Mouse (Mus musculus): ENCODE data around the gene Veph1. TPM values are rescaled to one million over a fixed set of nuclear protein-coding genes. Genes with fewer than 3 reads are reported as not detected.
A peak's percentile ranks its signal among the peaks of the same experiment; 100 is the strongest.

Gene Veph1
- total RNA-seq (2021): 1 to 10 TPM; 1.1 to 1.4 TPM

DNA sequence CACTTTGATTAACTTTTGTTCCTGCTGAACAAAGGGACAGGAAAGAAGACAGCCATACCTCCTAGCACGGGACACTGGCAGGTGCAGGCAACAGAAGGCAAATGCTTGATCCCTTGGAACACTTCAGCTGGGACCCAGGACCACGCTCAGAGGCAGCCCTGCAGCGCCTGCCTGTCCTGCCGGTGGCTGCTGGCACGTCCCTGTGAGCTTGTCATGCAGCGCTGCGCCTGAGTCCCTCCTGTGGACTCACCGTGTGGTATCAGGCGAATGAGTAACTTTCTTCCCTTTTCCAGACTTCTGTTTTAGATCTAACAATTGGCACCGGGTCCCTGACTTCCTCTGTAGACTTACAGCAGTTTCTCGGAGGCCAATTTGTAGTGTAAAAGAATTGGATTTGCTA, at the start of gene Veph1:
Gene Veph1, minus strand, starts transcription at position 293 of the 400 bp plus-strand sequence.
- no peak for DNase-seq

DNA sequence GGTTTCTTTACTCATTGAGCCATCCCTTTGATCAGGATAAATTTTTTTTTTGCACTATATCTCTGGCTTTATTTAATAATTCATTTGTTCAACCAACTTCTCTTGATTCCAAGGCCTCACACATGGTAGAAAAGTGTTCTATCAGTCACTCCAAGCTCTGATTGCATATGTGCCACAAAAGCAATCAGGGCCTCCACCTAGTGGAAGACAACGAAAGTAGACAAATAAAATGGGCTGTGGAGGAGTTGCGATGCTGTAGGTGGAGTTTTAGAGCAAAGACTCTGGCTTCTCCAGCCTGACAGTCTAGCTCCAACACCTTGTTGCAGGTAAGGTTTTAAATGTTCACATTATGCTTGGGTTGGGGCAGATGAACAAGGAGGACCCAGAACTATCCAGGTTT, 44.1 kb upstream of the Veph1 start:
- DNase-seq: no peak

DNA sequence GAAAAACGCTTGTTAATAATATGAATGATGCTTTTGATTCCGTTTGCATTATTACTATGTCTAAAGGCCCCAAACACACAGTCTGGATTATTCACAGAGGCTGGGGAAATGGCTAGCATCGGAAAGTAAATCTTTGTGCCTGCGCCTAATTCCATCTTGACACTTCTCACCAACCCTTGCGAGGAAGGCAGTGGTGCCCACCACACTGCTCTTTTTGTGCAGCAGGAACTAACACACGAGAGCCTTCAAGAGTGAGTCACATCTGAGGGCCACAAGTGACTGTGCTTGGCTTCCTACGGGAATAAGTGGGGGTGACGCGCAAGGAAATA, 35.7 kb upstream of the Veph1 start:
- no peak for DNase-seq

DNA sequence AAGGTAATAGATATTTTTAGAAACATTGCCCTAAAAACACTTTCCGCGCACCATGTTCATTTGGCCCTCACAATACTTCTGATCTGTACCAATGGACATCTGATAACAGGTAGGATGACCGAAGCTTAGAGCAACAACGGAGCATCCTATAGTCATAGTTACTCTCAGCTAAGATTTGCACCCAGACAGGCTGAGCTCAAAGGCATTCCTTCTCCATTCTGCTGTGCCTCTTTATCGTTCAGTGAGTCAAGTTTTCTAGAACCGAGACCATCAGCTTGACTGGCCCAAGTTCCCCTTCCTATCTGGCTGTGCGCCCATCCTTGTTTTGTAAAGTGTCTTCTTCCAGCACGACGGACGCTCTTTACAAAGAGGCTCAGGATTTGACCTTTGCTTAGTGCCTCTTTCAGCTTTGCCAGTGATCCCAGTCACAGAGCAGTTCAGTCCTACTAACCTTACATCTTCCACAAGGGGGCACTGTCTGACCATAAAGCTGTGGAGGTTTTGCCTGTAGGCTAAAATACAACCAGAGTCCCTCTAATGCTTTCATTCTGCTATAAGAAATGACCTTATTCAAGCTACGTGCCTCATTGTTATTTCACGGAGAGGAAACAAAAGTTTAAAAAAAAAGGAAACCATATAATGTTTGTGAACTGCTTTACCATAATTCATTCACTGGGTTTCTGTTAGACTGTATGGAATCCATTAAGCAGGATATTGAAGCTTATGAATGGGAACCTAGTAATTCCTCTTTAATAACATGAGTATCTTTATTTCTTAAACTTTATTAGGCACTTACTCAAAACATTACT, 35.2 kb upstream of the Veph1 start:
- DNase-seq: peak; percentile 74

DNA sequence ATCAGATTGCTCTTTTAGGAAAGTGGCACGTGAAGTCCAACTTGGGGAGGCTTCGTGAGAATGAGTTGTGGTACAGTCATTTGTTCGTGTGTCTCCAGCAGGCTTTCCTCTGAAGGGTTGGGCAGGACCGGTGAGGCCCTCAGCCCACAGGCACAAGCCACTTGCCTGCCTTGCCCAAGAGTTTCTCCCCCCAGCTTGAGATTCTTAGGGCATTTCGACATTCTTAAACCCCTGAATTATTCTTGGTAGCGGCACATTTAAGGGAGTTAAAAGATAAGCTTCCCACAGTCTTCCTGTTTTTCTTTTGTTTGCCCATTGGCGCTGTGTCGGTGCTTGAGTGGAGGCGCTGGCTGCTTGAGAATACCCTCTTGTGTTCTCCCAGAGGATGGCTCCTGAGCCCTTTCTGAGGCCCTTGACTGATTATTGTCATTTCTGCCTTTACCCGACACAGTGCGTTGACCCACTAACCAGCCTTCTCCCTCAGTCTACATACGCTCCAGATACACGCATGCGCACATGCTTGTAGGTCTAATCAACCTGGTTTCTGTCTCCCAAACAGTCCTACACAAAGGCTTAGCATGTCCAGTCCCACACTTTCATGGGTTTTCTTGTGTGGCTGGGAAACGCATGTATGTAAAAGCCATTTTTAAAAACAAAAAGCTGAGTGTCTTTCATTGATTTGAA, 34.4 kb upstream of the Veph1 start:
- DNase-seq: no peak

DNA sequence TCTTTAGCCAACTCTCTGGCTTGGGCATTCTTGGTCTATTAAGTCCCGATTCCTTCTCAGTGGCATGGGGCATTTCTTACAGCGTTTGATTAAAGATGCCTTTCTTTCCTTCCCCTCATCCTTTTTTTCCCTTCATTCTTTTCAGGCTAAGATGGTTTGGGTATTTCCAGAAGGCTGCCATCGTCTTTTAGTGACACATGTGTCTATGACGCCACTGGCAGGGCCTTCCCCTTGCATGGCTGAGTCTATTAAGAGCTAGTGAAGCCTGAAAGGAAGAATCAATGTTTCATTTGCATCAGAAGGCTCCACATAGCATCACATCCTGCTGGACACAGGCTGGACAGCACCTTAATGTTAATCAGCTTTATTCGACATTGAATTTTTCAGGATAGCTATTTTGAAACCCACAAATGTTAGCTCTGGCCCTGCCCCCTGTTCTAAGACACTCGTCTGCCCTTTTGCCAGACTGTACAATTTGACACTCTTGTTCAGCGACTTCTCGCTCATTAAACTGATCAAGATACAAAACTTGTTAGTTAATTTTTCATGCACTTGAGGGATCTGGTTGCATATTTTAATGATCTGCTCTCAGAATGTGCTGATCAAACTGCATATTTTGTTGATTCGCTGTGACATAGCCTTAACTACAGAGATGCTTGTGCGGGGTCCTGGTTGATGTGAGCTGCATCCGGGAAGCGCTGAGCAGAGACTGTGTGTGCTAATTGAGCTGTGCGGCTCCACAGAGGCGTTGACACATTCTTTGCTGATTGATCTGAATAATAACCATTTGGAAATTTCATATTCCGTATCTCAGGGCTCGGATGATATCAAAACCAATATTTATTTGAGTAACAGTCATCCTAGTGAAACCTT, 29.6 kb upstream of the Veph1 start:
- no peak for DNase-seq

DNA sequence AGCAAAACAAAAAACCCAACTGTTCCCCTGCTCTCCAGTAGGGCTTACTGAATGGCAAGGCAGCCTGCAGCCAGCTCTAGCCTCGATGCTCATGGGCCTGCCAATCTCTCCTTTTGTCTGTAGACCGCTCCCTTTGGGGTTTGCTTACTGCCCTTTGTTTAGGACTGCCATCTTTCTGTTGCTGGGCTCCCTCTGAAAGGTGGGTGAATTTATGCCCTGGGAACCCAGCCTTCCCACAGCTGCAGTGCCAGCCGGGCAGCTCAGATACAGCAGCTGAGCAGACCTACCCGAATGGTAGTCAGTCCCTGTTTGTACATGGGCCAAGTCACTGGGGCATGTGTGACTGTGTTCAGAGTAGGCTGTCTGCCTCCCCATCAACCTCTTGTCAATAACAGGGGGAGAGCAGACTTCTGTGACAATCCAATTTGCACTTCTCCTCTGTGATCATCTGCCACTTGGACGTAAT, 28.9 kb upstream of the Veph1 start:
- DNase-seq: no peak

DNA sequence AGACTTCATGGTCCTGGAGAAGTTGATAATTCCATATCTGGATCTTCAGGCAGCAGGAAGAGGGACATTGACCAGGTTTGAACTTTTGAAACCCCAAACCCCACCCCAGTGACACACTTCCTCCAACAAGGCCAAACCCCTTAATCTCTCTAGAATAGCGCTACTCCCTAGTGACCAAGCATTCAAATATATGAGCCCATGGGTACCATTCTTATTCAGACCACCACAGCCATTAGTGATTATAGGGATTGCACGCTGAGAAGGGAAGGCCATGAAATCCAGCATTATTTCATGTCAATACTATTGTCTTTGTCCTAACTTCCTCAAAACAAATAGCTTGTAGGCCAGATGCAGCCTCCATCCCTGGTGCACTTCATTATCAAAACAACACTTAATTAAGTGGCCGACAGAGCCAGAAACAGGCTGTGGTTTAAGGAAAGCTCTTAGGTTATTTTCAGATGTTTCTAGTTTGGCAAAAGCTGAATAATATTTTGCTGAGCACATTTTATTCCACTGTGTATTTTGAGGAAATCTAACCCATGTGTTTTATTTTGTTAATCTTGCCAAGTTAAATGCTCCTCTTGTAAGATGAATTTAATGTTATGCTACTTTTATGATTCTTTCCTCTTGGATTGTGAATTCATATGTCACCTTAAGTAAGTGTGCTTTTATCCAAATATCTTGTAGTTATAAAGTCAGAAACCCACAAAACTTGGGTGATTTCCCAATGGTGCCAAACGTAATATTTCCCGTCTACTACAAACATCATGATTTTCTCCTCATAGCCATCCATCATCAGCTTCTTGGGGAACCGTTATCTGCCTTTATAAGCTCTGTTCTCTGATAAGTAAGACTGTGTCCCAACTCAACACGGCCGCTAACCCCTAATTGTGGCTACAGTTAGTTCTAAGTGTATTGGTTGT, 18.4 kb upstream of the Veph1 start:
- no peak for DNase-seq

DNA sequence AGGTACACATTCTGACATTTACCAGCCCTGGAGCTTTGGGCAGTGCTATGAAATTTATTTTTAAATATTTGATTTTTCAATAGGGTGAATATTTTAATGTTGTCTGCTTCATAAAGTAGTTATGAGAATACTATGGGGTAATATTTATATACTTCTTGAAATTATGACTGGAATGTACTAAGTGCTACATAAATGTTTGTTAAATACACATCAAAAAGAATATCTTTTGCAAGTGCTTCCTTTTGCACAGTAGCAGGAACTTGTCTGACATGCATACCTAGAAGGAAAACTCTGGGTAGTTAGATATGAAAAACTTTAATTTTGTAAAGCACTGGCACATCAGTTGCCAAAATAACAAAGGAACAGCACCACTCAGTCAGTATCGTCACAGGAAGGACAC, 13.9 kb upstream of the Veph1 start:
- no peak for DNase-seq

DNA sequence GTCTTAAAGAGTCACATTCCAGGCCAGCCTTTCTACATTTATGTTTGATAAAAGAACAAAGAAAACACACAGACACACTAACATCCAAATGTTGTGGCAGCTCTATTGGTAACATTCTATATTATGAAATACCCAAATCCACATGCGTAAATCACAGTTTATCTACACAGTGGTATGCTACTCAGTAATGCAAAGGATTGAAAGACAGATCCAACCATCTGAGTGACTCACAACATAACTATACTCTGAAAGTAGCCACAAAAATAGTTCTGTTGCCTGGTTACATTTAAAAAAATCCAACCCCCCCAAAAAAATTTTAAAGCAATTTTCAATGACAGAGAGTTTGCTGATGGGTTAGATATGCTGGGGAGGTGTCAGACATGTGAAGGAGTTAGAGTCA, 12.9 kb upstream of the Veph1 start:
- no peak for DNase-seq

DNA sequence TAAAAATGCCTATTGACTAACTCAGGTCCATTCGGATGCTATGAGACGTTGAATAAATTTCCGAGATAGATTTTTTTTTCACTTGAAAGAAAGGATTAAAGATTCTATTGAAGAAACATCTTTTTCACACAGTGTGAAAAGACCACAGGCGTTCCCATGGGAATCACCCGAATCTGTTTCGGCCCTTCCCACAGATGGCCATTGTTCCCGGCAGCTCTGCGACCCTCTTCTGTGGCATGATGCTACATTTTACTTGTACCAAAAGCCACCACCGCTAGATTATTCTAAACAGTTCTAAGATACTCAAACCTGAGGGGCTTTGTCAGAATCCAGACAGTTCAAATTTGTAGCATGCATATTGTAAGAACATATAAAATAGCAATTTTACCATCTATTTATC, 1.4 kb downstream of the Veph1 start:
- DNase-seq: no peak

DNA sequence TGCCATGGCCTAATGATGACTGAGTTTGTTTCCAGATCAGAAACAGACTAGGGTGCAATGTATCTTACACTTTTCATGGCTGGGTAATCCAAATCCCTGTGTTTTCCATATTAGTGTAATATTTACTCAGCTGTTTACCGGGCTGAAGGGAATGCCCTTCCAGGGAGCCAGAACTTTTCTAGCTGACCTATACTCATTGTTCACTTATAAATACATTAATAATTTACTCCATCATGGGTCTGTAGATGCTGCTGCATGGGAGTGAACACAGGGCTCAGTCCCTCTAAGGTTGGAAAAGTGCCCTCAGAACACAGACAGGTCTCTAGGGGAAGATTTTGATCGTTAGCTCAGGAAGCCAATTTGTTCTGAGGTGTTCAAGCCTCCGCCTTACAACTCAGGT, 1.9 kb downstream of the Veph1 start:
- DNase-seq: no peak

DNA sequence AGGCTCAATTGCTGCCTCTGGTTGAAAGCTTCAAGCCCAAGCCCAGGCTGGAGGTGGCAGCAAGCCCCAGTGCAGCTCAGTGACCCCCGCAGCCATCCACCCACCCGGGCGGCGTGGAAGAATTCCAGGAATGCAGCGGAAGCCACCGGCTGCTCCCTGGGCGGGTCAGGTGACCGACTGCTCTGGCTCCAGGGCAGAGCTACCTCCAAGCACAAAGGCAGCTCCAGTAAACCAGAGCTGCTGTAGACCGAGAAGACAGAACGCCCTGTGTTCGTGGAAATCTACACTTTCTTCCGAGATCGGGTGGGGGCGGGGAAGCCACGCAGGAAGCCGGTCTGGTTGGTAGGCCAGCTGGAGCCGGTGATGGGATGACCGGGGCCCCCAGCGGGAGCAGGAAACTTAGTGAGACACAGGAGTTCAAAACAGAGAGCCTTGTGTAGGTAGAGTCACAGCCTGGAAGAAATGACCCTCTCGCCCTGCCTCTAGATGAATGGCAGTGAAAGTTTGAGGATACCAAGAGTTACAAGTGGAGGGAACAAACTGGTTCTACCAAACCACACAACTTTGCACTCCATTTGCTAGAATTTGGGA, 4.2 kb downstream of the Veph1 start:
- DNase-seq: peak; percentile 72

DNA sequence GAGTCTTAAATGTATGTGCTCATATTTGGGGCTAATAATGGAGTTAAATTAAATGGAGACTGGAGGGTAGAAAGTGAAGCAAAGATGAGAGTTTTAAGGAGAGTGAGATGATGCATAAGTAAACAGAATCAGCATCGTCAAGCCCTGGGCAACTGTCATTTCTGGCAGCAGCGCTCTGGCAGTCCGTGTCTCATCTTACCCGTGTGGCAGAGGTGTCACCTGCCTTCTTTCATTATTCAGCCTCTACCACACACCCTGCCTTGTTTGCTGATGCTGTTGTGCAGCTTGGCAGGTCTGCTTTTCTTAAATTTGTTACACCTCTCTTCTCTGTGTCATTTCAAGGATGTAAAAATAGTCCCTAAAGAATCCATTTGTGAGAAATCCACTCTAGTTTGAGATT, 33.4 kb downstream of the Veph1 start:
- no peak for DNase-seq

DNA sequence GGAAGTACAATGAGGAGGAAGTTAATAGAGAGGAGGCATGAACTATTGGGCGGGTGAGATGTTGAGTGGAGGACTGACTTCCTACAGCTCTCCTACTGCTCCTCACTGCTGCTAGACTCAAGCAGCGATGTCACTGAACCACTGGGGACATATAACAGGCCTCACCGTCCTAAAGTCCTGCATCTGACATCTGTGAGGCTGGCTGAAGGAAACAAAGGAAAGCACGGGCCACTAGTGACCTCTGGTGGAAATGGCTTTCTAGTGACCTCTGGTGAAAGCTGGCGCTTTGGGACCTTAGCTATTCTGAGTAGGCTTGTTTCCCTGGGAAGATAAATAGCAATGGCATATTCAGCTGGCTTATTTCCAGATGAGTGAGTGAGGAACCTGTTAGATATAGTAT, 34.3 kb downstream of the Veph1 start:
- peak; percentile 60 for DNase-seq

DNA sequence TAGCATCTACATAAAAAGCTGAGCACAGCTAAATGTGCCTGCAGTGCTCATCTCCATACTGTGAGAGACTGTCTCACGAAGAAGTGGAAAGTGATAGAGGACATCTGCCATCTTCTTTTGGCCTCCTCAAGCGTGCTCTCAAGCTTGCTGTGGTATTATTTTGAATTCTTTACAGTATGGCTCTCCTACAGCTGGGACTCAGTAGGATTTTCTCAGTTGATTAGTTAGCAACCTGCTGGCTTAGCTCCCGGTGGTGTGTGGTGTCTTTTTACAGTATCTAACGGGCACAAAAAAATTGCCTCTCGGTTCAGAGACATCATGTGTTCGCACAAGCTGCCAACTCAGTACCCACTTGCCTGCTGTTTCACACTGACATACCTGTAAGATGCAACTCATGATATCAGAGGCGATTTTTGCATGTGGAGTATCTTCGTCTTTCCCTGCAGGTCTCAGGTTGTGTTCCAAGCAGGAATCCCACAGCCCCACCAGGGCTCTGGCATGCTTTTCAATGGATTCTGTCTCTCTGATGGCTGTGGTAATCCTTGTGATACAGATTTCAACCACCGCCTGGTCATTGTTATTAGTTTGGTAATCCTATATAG, 42.0 kb downstream of the Veph1 start:
- DNase-seq: no peak

DNA sequence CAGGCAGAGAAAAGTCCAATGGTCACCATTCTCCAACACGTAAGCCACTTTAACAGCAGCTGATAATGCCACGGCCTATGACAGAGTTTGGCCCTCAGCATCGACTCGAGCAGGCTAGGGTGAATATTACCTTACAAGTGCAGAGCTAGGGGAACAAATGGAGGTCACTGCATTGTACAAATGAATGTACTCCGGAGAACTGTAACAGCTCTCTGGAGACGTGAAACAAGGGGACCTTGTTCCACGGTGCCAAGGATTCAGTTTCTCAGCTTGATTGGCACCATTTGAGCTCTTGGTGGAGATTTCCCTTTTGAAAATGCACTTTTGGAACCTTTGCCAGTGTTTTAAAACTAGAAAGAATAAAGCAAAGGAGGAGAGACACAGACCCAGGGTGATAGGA, 44.8 kb downstream of the Veph1 start:
- DNase-seq: no peak

DNA sequence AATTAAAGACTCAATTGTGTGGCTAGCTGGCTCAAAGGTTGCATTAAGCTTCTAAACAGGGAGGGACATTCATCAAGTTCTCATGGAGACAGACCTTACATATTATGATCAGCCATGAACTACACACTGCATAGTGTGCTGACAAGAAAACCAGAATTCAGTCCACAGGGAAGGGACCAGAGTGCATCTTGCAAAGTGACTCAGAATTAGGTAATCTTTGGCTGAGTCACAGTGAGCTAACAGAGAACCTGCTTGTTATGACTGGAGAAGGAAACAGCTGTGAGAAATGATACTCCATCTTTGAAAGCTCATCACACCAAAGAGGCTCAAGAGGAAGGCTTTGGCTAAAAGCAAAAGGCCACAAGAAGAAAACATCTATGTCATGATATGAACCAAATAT, 56.2 kb downstream of the Veph1 start:
- no peak for DNase-seq

DNA sequence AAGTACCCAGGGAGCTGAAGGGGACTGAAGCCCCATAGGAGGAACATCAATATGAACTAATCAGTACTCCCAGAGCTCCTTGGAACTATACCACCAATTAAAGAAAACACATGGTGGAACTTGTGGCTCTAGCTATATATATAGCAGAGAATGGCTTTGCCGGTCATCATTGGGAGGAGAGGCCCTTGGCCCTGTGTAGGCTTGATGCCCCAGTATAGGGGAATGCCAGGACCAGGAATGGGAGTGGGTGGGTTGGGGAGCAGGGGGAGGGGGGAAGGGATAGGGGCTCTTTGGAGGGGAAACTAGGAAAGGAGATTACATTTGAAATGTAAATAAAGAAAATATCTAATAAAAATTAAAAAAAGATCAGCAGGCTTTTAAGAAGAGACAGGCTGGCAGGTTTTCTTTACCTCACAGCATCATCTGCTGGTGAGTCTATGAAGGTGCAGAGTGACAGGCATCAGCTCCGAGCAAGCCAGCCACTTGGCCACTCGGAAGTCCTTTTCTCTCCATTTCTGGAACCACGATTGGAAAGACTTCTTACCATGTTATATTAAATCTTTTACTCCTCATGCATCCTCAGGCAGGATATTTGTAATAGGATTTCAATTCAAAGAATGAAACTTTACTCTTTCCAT, 60.3 kb downstream of the Veph1 start:
- DNase-seq: peak; percentile 25

DNA sequence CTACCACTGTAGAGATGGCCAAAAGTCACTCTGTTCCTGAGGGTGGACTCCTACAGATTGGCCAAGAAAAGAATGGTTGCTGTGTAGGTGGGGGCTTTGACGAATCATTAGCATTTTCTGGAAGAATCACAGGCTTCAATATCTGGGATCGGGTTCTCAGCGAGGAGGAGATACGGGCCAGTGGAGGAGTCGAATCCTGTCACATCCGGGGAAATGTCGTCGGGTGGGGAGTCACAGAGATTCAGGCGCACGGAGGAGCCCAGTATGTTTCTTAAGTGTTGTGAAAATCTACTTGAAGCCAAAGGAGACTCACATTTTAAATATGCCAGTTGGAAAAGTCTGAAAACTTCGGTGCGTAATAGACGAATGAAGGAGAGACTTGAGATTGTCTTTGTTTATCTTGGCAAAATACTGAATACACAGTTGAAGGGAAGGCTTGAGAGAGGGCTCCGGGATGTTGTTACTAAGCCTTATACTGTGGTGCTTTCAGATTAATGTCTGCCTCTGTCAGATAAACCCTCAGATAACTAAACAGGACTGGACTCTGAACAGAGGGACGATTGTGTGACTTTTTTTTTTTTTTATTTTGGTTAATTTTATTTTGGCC, 71.6 kb downstream of the Veph1 start:
- DNase-seq: peak; percentile 17

Data from heart, postnatal 4 days (tissue).